Mouse (Mus musculus): ENCODE data around the gene Atp5c1. TPM values are rescaled to one million over a fixed set of nuclear protein-coding genes. Genes with fewer than 3 reads are reported as not detected.

Gene Atp5c1
- polyA plus RNA-seq, 1 experiment from 2014 or later = 577 TPM

DNA sequence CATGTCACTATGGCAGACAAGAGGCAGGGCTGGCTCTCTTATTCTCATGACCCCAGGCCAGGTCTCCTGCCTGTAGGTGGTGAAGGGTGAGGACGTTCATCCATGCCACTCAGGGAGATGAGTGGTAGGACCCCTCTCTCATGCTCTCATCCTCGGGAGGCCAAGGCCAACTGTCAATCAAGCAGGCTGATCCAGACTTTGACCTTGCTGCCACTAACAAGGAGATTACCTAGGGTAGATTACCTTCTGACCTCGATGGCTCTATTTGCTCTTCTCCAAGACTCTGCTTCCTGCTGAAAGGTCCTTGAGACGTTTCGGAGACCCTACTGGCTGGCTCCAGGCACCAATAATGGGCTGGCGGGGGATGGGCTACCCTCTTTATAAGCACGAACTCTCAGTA, 5.8 kb downstream of the Atp5c1 start:
- ATAC-seq (ENCODE audit: low FRiP score, low TSS enrichment) (no peak), DNase-seq (no peak)
- WGBS = 84% methylated on average over 7 of the region's 7 CpGs
- Histone ChIP-seq H3K27me3 (ENCODE audit: control insufficient read depth, insufficient read depth, low read length) (no peaks in the 10 kb centered on the region), H3K27ac (replicated peaks; ENCODE audit: low read depth, low read length) (no peak overlapping the region), H3K9ac (replicated peaks; ENCODE audit: low read length) (no peak overlapping the region), H3K4me3 (replicated peaks; ENCODE audit: low read depth, low read length) (no peak overlapping the region), H3K4me1 (ENCODE audit: control insufficient read depth, insufficient read depth, low read length) (peaks cover 21% of the 10 kb centered on the region), H3K4me2 (ENCODE audit: low read length) (no peak overlapping the region), H3K9me3 (ENCODE audit: control insufficient read depth, low read length) (no peaks in the 10 kb centered on the region), H3K36me3 (ENCODE audit: control insufficient read depth, insufficient read depth, low read length) (0 out of 2 replicates have a peak, but pooled peaks cover 5% of the 10 kb centered on the region)

DNA sequence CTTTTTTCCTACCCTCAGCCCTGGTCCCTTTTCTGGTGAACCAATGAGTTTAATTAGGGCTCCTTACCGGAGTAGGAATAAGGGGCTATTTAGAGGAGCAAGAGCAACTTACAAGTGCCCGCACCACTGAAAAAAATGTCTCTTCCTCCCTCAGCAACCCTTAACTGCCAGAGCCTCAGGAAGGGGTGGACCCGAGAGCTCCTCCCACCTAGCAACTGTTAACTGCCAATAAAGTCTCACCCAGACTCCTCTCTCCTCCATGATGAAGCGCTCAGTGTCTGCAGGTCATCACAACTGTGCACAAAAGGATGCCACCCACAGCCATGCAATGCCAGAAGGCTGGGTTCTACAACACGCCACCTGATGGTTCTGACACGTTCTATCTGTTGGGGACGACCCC, 8.6 kb downstream of the Atp5c1 start:
- WGBS = 95% methylated on average over 7 of the region's 7 CpGs
- ATAC-seq (ENCODE audit: low FRiP score, low TSS enrichment) = no peak
- no peak overlapping the region for H3K4me2 ChIP-seq (ENCODE audit: low read length)
- H3K4me3 ChIP-seq (replicated peaks; ENCODE audit: low read depth, low read length) = no peak overlapping the region
- H3K9me3 ChIP-seq (ENCODE audit: control insufficient read depth, low read length) = no peaks in the 10 kb centered on the region
- no peak overlapping the region for H3K27ac ChIP-seq (replicated peaks; ENCODE audit: low read depth, low read length)
- DNase-seq = no peak
- peaks cover 23% of the 10 kb centered on the region for H3K36me3 ChIP-seq (ENCODE audit: control insufficient read depth, insufficient read depth, low read length)
- no peaks in the 10 kb centered on the region for H3K27me3 ChIP-seq (ENCODE audit: control insufficient read depth, insufficient read depth, low read length)
- H3K9ac ChIP-seq (replicated peaks; ENCODE audit: low read length) = no peak overlapping the region
- no peaks in the 10 kb centered on the region for H3K4me1 ChIP-seq (ENCODE audit: control insufficient read depth, insufficient read depth, low read length)

DNA sequence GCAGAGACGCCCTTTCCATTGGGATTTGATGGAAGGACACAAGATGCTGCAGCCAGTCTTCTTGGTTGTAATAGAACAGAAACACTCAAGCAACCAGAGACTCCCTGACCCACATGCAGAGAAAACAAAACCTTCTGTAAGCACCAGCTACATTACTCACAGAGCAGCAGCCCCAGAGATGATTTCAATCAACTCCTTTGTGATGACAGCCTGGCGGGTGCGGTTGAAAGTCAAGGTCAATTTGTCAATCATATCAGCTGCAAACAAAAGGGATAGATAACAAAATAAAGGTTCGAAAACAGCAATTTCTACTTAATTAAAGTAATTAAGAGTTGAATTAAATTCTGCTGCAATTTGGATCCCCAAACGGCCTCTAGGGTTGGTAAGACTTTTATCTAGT, 21.5 kb downstream of the Atp5c1 start:
- Histone ChIP-seq H3K36me3 (ENCODE audit: control insufficient read depth, insufficient read depth, low read length) (peaks cover 82% of the 10 kb centered on the region), H3K4me3 (replicated peaks; ENCODE audit: low read depth, low read length) (no peak overlapping the region), H3K27ac (replicated peaks; ENCODE audit: low read depth, low read length) (no peak overlapping the region), H3K27me3 (ENCODE audit: control insufficient read depth, insufficient read depth, low read length) (no peaks in the 10 kb centered on the region), H3K9ac (replicated peaks; ENCODE audit: low read length) (no peak overlapping the region), H3K4me2 (ENCODE audit: low read length) (no peak overlapping the region), H3K4me1 (ENCODE audit: control insufficient read depth, insufficient read depth, low read length) (no peaks in the 10 kb centered on the region), H3K9me3 (ENCODE audit: control insufficient read depth, low read length) (no peaks in the 10 kb centered on the region)
- DNase-seq (no peak), ATAC-seq (ENCODE audit: low FRiP score, low TSS enrichment) (no peak)
- WGBS = 91% methylated on average over 5 of the region's 5 CpGs

DNA sequence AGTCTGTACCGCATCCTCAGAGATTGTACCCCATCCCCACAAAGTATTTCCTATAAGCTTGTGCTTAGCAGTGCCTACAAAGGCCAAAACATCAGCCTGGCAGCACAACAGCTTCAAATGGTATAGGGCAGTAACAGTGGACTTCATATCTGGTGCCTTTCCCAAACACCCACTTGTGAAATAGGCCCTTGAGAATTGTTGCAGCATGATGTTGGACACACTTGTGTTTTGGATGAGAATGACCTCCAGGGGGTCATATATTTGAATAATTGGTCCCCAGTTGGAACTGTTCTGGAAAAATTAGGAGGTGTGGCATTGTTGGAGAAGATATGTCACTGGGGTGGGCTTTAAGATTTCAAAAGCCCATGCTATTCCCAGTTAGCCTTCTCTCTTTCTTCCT, 28.3 kb downstream of the Atp5c1 start:
- ATAC-seq (ENCODE audit: low FRiP score, low TSS enrichment) (no peak), DNase-seq (no peak)
- Histone ChIP-seq H3K36me3 (ENCODE audit: control insufficient read depth, insufficient read depth, low read length) (peaks cover 31% of the 10 kb centered on the region), H3K9me3 (ENCODE audit: control insufficient read depth, low read length) (no peaks in the 10 kb centered on the region), H3K27me3 (ENCODE audit: control insufficient read depth, insufficient read depth, low read length) (no peaks in the 10 kb centered on the region), H3K27ac (replicated peaks; ENCODE audit: low read depth, low read length) (no peak overlapping the region), H3K4me1 (ENCODE audit: control insufficient read depth, insufficient read depth, low read length) (peaks cover 14% of the 10 kb centered on the region), H3K4me3 (replicated peaks; ENCODE audit: low read depth, low read length) (no peak overlapping the region), H3K9ac (replicated peaks; ENCODE audit: low read length) (no peak overlapping the region), H3K4me2 (ENCODE audit: low read length) (no peak overlapping the region)
- 97% methylated on average over 1 of the region's 1 CpGs for WGBS

DNA sequence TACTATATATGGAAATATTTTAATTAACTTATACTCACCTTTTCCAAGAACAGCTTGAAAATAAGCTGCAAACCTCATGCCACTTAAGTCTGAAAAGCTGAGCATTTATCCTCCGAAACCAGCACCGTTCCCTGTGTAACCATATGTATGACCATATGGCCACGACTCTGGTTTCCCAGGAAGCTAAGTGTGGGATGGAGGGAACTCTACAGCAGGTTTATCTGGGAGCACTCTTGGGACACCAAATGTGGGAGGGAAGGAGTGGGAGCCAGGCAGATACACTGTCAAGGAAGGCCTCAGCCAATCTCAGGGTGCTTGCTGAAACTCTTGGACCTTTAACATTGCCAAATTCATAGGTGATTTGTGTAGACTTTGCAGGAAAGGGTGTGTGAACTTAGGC, 29.4 kb downstream of the Atp5c1 start:
- H3K27me3 ChIP-seq (ENCODE audit: control insufficient read depth, insufficient read depth, low read length) = no peaks in the 10 kb centered on the region
- H3K4me2 ChIP-seq (ENCODE audit: low read length) = no peak overlapping the region
- H3K4me1 ChIP-seq (ENCODE audit: control insufficient read depth, insufficient read depth, low read length) = peaks cover 14% of the 10 kb centered on the region
- H3K9ac ChIP-seq (replicated peaks; ENCODE audit: low read length) = no peak overlapping the region
- no peak for ATAC-seq (ENCODE audit: low FRiP score, low TSS enrichment)
- no peak overlapping the region for H3K4me3 ChIP-seq (replicated peaks; ENCODE audit: low read depth, low read length)
- H3K27ac ChIP-seq (replicated peaks; ENCODE audit: low read depth, low read length) = no peak overlapping the region
- H3K9me3 ChIP-seq (ENCODE audit: control insufficient read depth, low read length) = no peaks in the 10 kb centered on the region
- 91% methylated on average over 3 of the region's 3 CpGs for WGBS
- no peak for DNase-seq
- peaks cover 22% of the 10 kb centered on the region for H3K36me3 ChIP-seq (ENCODE audit: control insufficient read depth, insufficient read depth, low read length)

DNA sequence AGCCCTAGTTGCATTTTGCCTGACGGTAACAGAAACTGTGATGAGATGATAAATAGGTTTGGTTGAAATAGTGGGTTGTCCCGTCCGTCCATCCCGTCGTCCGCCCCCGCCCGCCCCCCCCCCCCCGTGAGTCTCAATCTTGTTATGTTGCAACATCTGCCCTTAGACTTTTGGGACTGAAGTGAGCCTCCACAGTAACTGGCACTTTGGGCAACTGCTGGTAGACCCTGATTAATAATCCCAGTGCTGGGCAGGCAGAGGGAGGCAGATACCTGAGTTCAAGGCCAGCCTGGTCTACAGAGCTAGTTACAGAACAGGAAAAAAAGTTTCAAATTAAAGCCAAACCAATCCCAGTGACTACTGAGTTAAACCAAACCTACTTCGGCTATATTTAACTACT, 30.9 kb downstream of the Atp5c1 start:
- 18% methylated on average over 10 of the region's 10 CpGs for WGBS

DNA sequence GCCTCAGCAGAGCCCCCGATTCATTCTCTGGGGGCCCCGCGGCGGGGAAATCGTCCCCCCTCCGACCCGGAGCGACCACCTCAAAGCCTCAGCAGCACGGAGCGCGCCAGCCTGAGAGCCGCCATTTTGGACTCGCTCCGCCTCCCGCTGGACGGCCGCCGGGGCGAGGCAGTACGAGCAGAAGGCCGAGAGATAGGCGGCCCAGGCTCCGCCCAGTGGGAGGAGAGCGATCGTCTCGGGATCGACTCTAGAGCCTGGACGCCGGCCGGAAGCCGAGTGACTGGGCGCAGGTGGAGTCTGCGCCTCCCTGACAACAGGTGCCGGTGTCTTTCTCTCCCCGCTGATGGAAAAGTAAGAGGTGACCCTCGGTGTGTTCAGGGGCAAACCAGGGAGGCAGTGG, 31.8 kb downstream of the Atp5c1 start, which contains the start of gene Taf3:
Gene Taf3, minus strand, starts transcription at position 136 of the 400 bp plus-strand sequence.
- peak within 1 kb of the TSS; percentile 70 for H3K9ac ChIP-seq (replicated peaks; ENCODE audit: low read length)
- H3K4me3 ChIP-seq (replicated peaks; ENCODE audit: low read depth, low read length) = peak within 1 kb of the TSS; percentile 86
- under 1% methylated on average over 36 of the region's 36 CpGs for WGBS
- DNase-seq (peak; percentile 97), ATAC-seq (ENCODE audit: low FRiP score, low TSS enrichment) (peak; percentile 95)
- H3K36me3 ChIP-seq (ENCODE audit: control insufficient read depth, insufficient read depth, low read length) = no peaks in the 10 kb centered on the region; the same call in 1 of the 2 replicates
- peak within 1 kb of the TSS; percentile 80 for H3K4me2 ChIP-seq (ENCODE audit: low read length)
- H3K9me3 ChIP-seq (ENCODE audit: control insufficient read depth, low read length) = no peaks in the 10 kb centered on the region
- H3K27me3 ChIP-seq (ENCODE audit: control insufficient read depth, insufficient read depth, low read length) = no peaks in the 10 kb centered on the region
- peaks cover 14% of the 10 kb centered on the region for H3K4me1 ChIP-seq (ENCODE audit: control insufficient read depth, insufficient read depth, low read length)
- H3K27ac ChIP-seq (replicated peaks; ENCODE audit: low read depth, low read length) = peak within 1 kb of the TSS; percentile 46

More for the DNA sequence above, 30.9 kb downstream of the Atp5c1 start:
- Histone ChIP-seq H3K4me2 (ENCODE audit: low read length) (peak overlapping the region; percentile 61), H3K4me1 (ENCODE audit: control insufficient read depth, insufficient read depth, low read length) (peaks cover 14% of the 10 kb centered on the region), H3K9me3 (ENCODE audit: control insufficient read depth, low read length) (no peaks in the 10 kb centered on the region), H3K9ac (replicated peaks; ENCODE audit: low read length) (peak overlapping the region; percentile 34; the same call in 1 of the 2 replicates), H3K36me3 (ENCODE audit: control insufficient read depth, insufficient read depth, low read length) (peaks cover 8% of the 10 kb centered on the region), H3K27me3 (ENCODE audit: control insufficient read depth, insufficient read depth, low read length) (no peaks in the 10 kb centered on the region), H3K27ac (replicated peaks; ENCODE audit: low read depth, low read length) (no peak overlapping the region), H3K4me3 (replicated peaks; ENCODE audit: low read depth, low read length) (peak overlapping the region; percentile 86)
- DNase-seq (no peak), ATAC-seq (ENCODE audit: low FRiP score, low TSS enrichment) (no peak)

DNA sequence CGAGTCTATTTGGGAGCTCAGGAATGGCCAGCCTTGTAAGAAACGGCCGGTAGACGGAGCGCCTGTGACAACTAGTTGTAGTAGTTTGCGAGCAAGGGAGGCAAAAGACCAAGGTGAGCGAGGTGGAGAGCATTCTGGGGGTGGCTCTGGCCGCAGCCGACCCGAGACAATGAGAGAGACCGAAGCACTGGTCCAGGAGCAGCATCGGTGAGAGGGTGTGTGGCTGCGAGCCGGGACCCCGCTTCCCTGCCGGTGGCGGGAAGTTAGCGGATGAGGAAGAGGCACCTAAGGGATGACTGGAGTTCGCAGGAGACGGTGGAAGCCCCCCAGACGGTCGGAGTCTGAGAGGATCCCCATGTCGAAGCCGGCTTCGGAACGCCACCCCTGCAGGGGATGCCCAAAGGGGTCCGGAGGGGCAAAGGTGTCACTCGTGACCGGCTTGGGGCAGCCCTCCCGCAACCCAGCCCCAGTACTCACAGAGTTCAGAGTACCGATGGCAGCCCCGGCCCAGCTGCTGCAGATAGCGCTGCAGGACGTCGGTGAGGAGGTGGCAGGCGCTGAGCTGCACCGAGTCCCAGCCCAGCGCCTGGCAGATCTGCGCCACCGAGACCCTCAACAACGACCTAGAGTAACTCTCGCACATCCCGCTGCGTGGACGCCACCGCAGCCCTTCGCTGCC, 32.4 kb downstream of the Atp5c1 start:
- Histone ChIP-seq H3K9me3 (ENCODE audit: control insufficient read depth, low read length) (no peaks in the 10 kb centered on the region), H3K9ac (replicated peaks; ENCODE audit: low read length) (peak overlapping the region; percentile 70), H3K4me2 (ENCODE audit: low read length) (peak overlapping the region; percentile 80), H3K4me3 (replicated peaks; ENCODE audit: low read depth, low read length) (peak overlapping the region; percentile 86), H3K36me3 (ENCODE audit: control insufficient read depth, insufficient read depth, low read length) (no peaks in the 10 kb centered on the region), H3K4me1 (ENCODE audit: control insufficient read depth, insufficient read depth, low read length) (peaks cover 14% of the 10 kb centered on the region), H3K27me3 (ENCODE audit: control insufficient read depth, insufficient read depth, low read length) (no peaks in the 10 kb centered on the region), H3K27ac (replicated peaks; ENCODE audit: low read depth, low read length) (peak overlapping the region; percentile 46)
- DNase-seq (peak; percentile 70), ATAC-seq (ENCODE audit: low FRiP score, low TSS enrichment) (peak; percentile 80)
- 0% methylated on average over 46 of the region's 47 CpGs for WGBS

DNA sequence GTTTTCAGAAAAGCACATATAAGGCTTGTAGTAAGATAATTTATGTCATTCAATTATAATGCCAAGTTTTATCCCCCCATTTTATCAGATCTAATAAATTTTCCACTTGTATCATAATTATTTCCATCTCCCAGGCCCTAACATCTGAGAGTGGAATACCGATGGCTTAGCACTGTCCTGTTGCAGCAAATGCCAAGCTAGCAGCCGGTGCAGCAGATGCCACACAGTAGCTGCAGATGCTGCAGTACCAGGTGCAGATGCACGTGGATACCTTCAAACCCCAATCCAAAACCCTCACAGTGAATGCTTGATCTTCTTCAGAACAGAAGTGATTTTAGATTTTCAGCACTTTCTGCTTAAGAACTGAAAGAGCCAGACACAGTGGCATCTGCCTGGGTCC, 45.3 kb downstream of the Atp5c1 start:
- Histone ChIP-seq H3K4me1 (ENCODE audit: control insufficient read depth, insufficient read depth, low read length) (no peaks in the 10 kb centered on the region), H3K9ac (replicated peaks; ENCODE audit: low read length) (no peak overlapping the region), H3K27ac (replicated peaks; ENCODE audit: low read depth, low read length) (no peak overlapping the region), H3K36me3 (ENCODE audit: control insufficient read depth, insufficient read depth, low read length) (peaks cover 4% of the 10 kb centered on the region), H3K4me3 (replicated peaks; ENCODE audit: low read depth, low read length) (no peak overlapping the region), H3K27me3 (ENCODE audit: control insufficient read depth, insufficient read depth, low read length) (no peaks in the 10 kb centered on the region), H3K9me3 (ENCODE audit: control insufficient read depth, low read length) (no peaks in the 10 kb centered on the region), H3K4me2 (ENCODE audit: low read length) (no peak overlapping the region)
- 91% methylated on average over 3 of the region's 3 CpGs for WGBS
- no peak for DNase-seq
- ATAC-seq (ENCODE audit: low FRiP score, low TSS enrichment) = no peak
